Mouse (Mus musculus): ENCODE results near the gene Pheta2. TPM values are rescaled to one million over a fixed set of nuclear protein-coding genes. Genes with fewer than 3 reads are reported as not detected.
"Not testable (repeated sequence)": the region's sequence is repeated elsewhere in the genome, so short reads cannot be mapped to it uniquely, and the experiment has no call there.

Pheta2 gene
- polyA plus RNA-seq, 1 experiment from 2014 or later, result 14.1 TPM

- no peaks in the 10 kb centered on the region for H3K9me3 ChIP-seq (ENCODE audit: control insufficient read depth, low read length)
- H3K4me2 ChIP-seq (ENCODE audit: low read depth, low read length), result no peak overlapping the region
- H3K9ac ChIP-seq (ENCODE audit: low read length), result no peak overlapping the region
- WGBS, result 80% methylated on average over 2 of the region's 2 CpGs
- no peaks in the 10 kb centered on the region for H3K27me3 ChIP-seq (ENCODE audit: control insufficient read depth, insufficient read depth, low read depth, low read length)
- no peak overlapping the region for H3K4me3 ChIP-seq (ENCODE audit: low read length)
- H3K27ac ChIP-seq (ENCODE audit: low read length), result no peak overlapping the region
- peaks cover 21% of the 10 kb centered on the region for H3K4me1 ChIP-seq (replicated peaks; ENCODE audit: control insufficient read depth, insufficient read depth, low read length)
- ATAC-seq (ENCODE audit: low read depth), result no peak
- no peaks in the 10 kb centered on the region for H3K36me3 ChIP-seq (ENCODE audit: control insufficient read depth, insufficient read depth, low read length)
Observed at GRCm38 (mm10) chr15:82382441-82382840, 43.7 kb downstream of the Pheta2 start.

DNA sequence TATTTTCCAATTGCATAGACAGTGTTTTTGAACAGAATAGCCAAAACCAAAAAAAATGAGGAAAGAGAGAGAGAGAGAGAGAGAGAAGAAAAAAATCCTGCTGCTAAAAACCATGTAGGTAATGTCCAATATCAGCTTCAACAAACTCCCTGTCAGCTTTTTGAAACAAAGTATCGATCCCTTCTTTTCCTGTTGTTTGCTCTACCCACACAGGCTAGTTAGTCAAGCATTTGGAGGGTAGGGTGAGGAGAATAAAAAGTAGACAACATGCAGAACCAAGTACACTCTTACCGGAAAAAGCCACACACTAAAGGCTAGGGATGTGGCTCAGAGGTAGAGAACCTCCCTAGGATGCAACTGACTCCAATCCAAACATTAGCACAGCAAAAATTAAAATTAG is 47.0 kb downstream of the Pheta2 start:
- no peaks in the 10 kb centered on the region for H3K9me3 ChIP-seq (ENCODE audit: control insufficient read depth, low read length)
- H3K27ac ChIP-seq (ENCODE audit: low read length), result no peak overlapping the region
- peaks cover 3% of the 10 kb centered on the region for H3K4me1 ChIP-seq (replicated peaks; ENCODE audit: control insufficient read depth, insufficient read depth, low read length)
- no peaks in the 10 kb centered on the region for H3K36me3 ChIP-seq (ENCODE audit: control insufficient read depth, insufficient read depth, low read length)
- no peak for ATAC-seq (ENCODE audit: low read depth)
- no peaks in the 10 kb centered on the region for H3K27me3 ChIP-seq (ENCODE audit: control insufficient read depth, insufficient read depth, low read depth, low read length)
- H3K9ac ChIP-seq (ENCODE audit: low read length), result no peak overlapping the region
- H3K4me2 ChIP-seq (ENCODE audit: low read depth, low read length), result no peak overlapping the region
- WGBS, result 88% methylated on average over 2 of the region's 2 CpGs
- no peak overlapping the region for H3K4me3 ChIP-seq (ENCODE audit: low read length)

- not testable (repeated sequence) for ATAC-seq (ENCODE audit: low read depth); H3K9me3 ChIP-seq (ENCODE audit: control insufficient read depth, low read length); H3K9ac ChIP-seq (ENCODE audit: low read length); H3K4me2 ChIP-seq (ENCODE audit: low read depth, low read length); H3K4me1 ChIP-seq (replicated peaks; ENCODE audit: control insufficient read depth, insufficient read depth, low read length); H3K27ac ChIP-seq (ENCODE audit: low read length); H3K4me3 ChIP-seq (ENCODE audit: low read length); H3K36me3 ChIP-seq (ENCODE audit: control insufficient read depth, insufficient read depth, low read length); H3K27me3 ChIP-seq (ENCODE audit: control insufficient read depth, insufficient read depth, low read depth, low read length)
- 88% methylated on average over 9 of the region's 10 CpGs for WGBS
Observed at GRCm38 (mm10) chr15:82389916-82390315, 51.2 kb downstream of the Pheta2 start.

GRCm38 (mm10) chr15:82393922-82394321 is 55.2 kb downstream of the Pheta2 start, which contains the start of gene Cyp2d11:
Cyp2d11 (minus strand) TSS chr15:82394022.
- WGBS, result 92% methylated on average over 2 of the region's 2 CpGs
- H3K36me3 ChIP-seq (ENCODE audit: control insufficient read depth, insufficient read depth, low read length); H3K27ac ChIP-seq (ENCODE audit: low read length); H3K4me1 ChIP-seq (replicated peaks; ENCODE audit: control insufficient read depth, insufficient read depth, low read length); H3K4me2 ChIP-seq (ENCODE audit: low read depth, low read length); H3K4me3 ChIP-seq (ENCODE audit: low read length); ATAC-seq (ENCODE audit: low read depth); H3K27me3 ChIP-seq (ENCODE audit: control insufficient read depth, insufficient read depth, low read depth, low read length); H3K9ac ChIP-seq (ENCODE audit: low read length); H3K9me3 ChIP-seq (ENCODE audit: control insufficient read depth, low read length): not testable (repeated sequence)

Small RNAs within 50 kb of the gene (microRNA-seq; reads per million reads assigned to microRNA genes)
- not detected for gene Mir7684

Other genes starting within 250 kb of the Pheta2 start
- gene Ccdc134, start 211.0 kb upstream of the Pheta2 start, polyA plus RNA-seq (2015; fragmentation: Nextera tagmentation; extraction: Ambion mirVana), result 16.9 and 17.1 TPM in 2 replicates
- gene Srebf2, start 191.8 kb upstream of the Pheta2 start, polyA plus RNA-seq (2015; fragmentation: Nextera tagmentation; extraction: Ambion mirVana), result 105 and 108 TPM in 2 replicates
- gene Shisa8, start 126.1 kb upstream of the Pheta2 start, polyA plus RNA-seq (2015; fragmentation: Nextera tagmentation; extraction: Ambion mirVana), result 0.52 and 0.55 TPM in 2 replicates
- gene Tnfrsf13c, start 114.6 kb upstream of the Pheta2 start, polyA plus RNA-seq (2015; fragmentation: Nextera tagmentation; extraction: Ambion mirVana), result not detected in 2 replicates
- 65.1 and 65.7 TPM in 2 replicates for gene Cenpm, start 94.2 kb upstream of the Pheta2 start, polyA plus RNA-seq (2015; fragmentation: Nextera tagmentation; extraction: Ambion mirVana)
- not detected in 2 replicates for gene 1500009C09Rik, start 86.5 kb upstream of the Pheta2 start, polyA plus RNA-seq (2015; fragmentation: Nextera tagmentation; extraction: Ambion mirVana)
- 1.8 and 1.9 TPM in 2 replicates for gene Sept3, start 64.0 kb upstream of the Pheta2 start, polyA plus RNA-seq (2015; fragmentation: Nextera tagmentation; extraction: Ambion mirVana)
- 0.25 and 0.38 TPM in 2 replicates for gene Wbp2nl, start 40.0 kb upstream of the Pheta2 start, polyA plus RNA-seq (2015; fragmentation: Nextera tagmentation; extraction: Ambion mirVana)
- 55.9 and 66.4 TPM in 2 replicates for gene Naga, start within 50 bp of the Pheta2 start, polyA plus RNA-seq (2015; fragmentation: Nextera tagmentation; extraction: Ambion mirVana)
- 243 and 250 TPM in 2 replicates for gene Smdt1, start within 50 bp of the Pheta2 start, polyA plus RNA-seq (2015; fragmentation: Nextera tagmentation; extraction: Ambion mirVana)
- 313 and 340 TPM in 2 replicates for gene Ndufa6, start 15.4 kb downstream of the Pheta2 start, polyA plus RNA-seq (2015; fragmentation: Nextera tagmentation; extraction: Ambion mirVana)
- gene Cyp2d22, start 41.3 kb downstream of the Pheta2 start, polyA plus RNA-seq (2015; fragmentation: Nextera tagmentation; extraction: Ambion mirVana), result 9.7 and 12.7 TPM in 2 replicates
- gene Cyp2d11, start 55.1 kb downstream of the Pheta2 start, polyA plus RNA-seq (2015; fragmentation: Nextera tagmentation; extraction: Ambion mirVana), result not detected in 2 replicates
- gene Cyp2d10, start 68.3 kb downstream of the Pheta2 start, polyA plus RNA-seq (2015; fragmentation: Nextera tagmentation; extraction: Ambion mirVana), result 0.18 and 0.63 TPM in 2 replicates
- not detected in 2 replicates for gene Cyp2d9, start 94.5 kb downstream of the Pheta2 start, polyA plus RNA-seq (2015; fragmentation: Nextera tagmentation; extraction: Ambion mirVana)
- gene Cyp2d12, start 216.1 kb downstream of the Pheta2 start, polyA plus RNA-seq (2015; fragmentation: Nextera tagmentation; extraction: Ambion mirVana), result not detected in 2 replicates